Mouse (Mus musculus) kidney, adult 2 months (tissue): ENCODE measurements around the gene Mia.

Source experiments
- CTCF ChIP-seq: fragments of 200-500 bp; conservative IDR thresholded peaks from 2 replicates; pipeline ENCODE4 v1.5.1; 2011; ENCODE audit warnings: low read depth, mild to moderate bottlenecking, control low read depth, low read length, moderate library complexity, mixed read lengths; ENCODE audit not compliant: insufficient read depth, insufficient read length
- POLR2A ChIP-seq: fragments of 200-500 bp; IDR thresholded peaks from one replicate; pipeline ENCODE4 v1.6.1; 2011; ENCODE audit warnings: low read depth, low read length, control low read depth

DNA sequence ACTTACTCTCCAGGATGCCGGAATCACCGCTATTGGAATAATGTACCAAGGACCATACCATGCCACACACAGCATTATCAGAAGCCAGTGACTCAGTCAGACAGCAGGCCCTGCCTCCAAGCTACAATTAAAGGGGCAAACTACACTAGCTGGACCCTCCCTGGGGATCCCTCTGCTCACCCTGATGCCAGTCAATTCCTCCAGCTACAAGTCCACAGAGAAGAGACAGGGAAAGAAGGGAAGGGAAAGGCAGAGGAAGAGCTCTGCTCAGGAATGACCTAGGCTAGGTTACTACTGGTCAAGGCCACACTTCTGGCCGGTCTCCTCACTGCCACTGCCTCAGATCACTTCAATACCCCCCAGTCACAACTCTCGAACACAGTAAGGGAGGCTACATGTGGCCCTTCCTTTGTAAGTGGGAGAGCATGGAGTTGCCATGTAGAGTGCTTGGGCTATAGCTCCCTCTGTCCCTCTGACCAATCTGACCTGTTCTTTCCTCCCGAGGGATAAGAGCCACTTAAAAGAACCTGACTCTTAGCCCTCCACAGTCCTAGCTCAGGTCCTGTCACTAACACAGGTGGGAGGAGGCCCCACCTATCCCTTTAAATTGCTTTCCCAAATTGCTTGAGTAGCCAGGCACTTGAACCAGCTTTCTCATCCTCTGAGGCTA lies 18.0 kb downstream of the Mia start:
- TF ChIP-seq POLR2A: no peak
- no peak for TF ChIP-seq CTCF
